In genomic region chr5:36024003-36024685, GRCm38 (mm10) we compare ENCODE assay signal across 21 mouse cellular contexts.
"Had no signal": no experiment of that assay in that cellular context is flagged by ENCODE, and none has a peak within 500 bp of the region (broad histone marks: within the 10 kb centered on the region; RNA-seq: fewer than 3 reads in every experiment).

No protein-coding gene starts in this region.

- H3K9me3 ChIP-seq: limb, embryonic 12.5 days; liver, embryonic 13.5 days; lung, embryonic 15.5 days; megakaryocyte, embryonic 14.5 days; midbrain, embryonic 12.5 days; neural tube, embryonic 12.5 days; stomach, embryonic 15.5 days had no signal

- DNase-seq: kidney, adult 11 months; kidney, postnatal 10 days; kidney, postnatal 4 days; liver; liver, embryonic 13.5 days; liver, postnatal 0 days; lung, postnatal 14 days; retina, postnatal 1 day; right cerebral cortex, postnatal 4 days; spleen, adult 18-20 months; thymus, adult 2 months; thymus, postnatal 25 days had no signal

- ATAC-seq: liver, postnatal 0 days had no signal

- H3K27me3 ChIP-seq: limb, embryonic 12.5 days; liver, embryonic 13.5 days; lung, embryonic 15.5 days; midbrain, embryonic 12.5 days; neural tube, embryonic 12.5 days; stomach, embryonic 15.5 days had no signal

- H3K4me3 ChIP-seq: layer of hippocampus, adult 2 months; left cerebral cortex, adult 2 months; limb, embryonic 12.5 days; liver, embryonic 13.5 days; lung, embryonic 15.5 days; megakaryocyte, embryonic 14.5 days; midbrain, embryonic 12.5 days; neural tube, embryonic 12.5 days; stomach, embryonic 15.5 days had no signal

- H3K27ac ChIP-seq: left cerebral cortex, adult 2 months; limb, embryonic 12.5 days; liver, embryonic 13.5 days; lung, embryonic 15.5 days; macrophage; midbrain, embryonic 12.5 days; neural tube, embryonic 12.5 days; stomach, embryonic 15.5 days had no signal

- H3K9ac ChIP-seq: limb, embryonic 12.5 days; liver, embryonic 13.5 days; liver, postnatal 0 days; lung, embryonic 15.5 days; midbrain, embryonic 12.5 days; neural tube, embryonic 12.5 days; stomach, embryonic 15.5 days had no signal

- H3K36me3 ChIP-seq: liver, embryonic 13.5 days; neural tube, embryonic 12.5 days; stomach, embryonic 15.5 days had no signal

- H3K4me2 ChIP-seq: limb, embryonic 12.5 days; liver, embryonic 13.5 days; lung, embryonic 15.5 days; midbrain, embryonic 12.5 days; neural tube, embryonic 12.5 days; stomach, embryonic 15.5 days had no signal

- H3K4me1 ChIP-seq: liver, embryonic 13.5 days; lung, embryonic 15.5 days; megakaryocyte, embryonic 14.5 days; neural tube, embryonic 12.5 days; stomach, embryonic 15.5 days had no signal
